Mouse (Mus musculus): ENCODE results near the gene Kmt2e. TPM values are rescaled to one million over a fixed set of nuclear protein-coding genes. Genes with fewer than 3 reads are reported as not detected.

Gene Kmt2e
- total RNA-seq (2014; rRNA removed): 19.1 and 23.2 TPM in 2 replicates
- polyA plus RNA-seq (2012; rRNA removed): 5.5 and 8.1 TPM in 2 replicates

DNA sequence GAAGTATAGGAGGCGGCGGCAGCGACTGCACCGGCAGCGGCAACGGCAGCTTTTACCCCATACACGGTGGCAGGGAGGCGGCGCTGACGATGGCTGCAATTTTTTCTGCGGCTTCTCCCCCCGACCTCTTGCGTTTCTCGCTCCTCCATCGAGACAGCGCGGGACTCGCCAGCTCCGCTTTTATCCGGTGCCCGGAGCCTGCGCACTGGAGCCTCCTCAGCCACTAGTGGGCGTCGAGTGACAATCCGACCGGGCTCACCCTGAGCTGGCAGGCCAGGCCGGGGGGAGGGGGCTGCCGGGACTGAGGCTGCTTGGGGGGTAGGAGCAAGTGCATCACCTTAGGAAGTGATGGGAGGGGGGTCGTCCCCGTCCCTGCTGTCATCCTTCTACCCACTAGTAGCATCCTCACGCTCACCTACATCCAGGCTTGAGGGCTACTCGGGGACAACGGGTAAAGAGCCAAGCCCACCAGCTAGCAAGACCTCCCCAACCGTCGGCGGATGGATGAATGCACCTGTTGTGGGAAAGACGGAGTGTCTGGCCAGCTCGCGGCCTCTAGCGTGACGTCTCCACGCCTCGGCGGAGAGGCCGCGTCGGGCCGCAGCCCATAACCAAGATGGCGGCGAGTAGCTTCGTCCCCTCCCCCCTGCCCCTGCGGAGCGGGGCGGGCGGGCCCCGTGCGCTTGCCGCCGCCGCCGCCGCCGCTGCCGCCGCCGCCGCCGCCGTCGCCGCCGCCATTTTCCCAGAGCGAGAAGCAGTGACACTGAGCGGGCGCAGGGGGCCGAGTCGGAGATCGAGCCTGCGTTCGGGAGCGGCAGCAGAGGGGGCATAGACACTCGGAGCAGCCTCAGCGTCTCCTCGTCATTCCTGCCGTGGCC lies at the start of gene Kmt2e:
Gene Kmt2e, plus strand, starts transcription at position 722 of the 878 bp plus-strand sequence.
- TF ChIP-seq POLR2A (IDR thresholded peaks at IDR 0.05; ENCODE audit: extremely low read depth, insufficient read depth, low read length): peak; percentile 81
- TF ChIP-seq CTCF (IDR thresholded peaks at IDR 0.05; ENCODE audit: low read depth, low read length): peak; percentile 62
- Histone ChIP-seq H3K4me1 (ENCODE audit: control insufficient read depth, insufficient read depth, low read length) (peaks cover 4% of the 10 kb centered on the region; the same call in 1 of the 2 replicates), H3K79me2 (ENCODE audit: control insufficient read depth, insufficient read depth, low read length) (peaks cover 15% of the 10 kb centered on the region), H3K36me3 (ENCODE audit: control insufficient read depth, insufficient read depth, low read length) (no peaks in the 10 kb centered on the region), H3K27me3 (ENCODE audit: control insufficient read depth, insufficient read depth, low read length) (no peaks in the 10 kb centered on the region), H3K4me3 (ENCODE audit: insufficient read depth, low read depth, low read length) (peak within 1 kb of the TSS; percentile 82), H3K9ac (ENCODE audit: low read depth, low read length) (peak within 1 kb of the TSS; percentile 97), H3K27ac (replicated peaks; ENCODE audit: insufficient read depth, low read depth, low read length) (peak within 1 kb of the TSS; percentile 99)
- DNase-seq (ENCODE audit: extremely low read depth, low read depth, low spot score): peak; percentile 71
- under 1% methylated on average over 84 of the region's 85 CpGs for WGBS

DNA sequence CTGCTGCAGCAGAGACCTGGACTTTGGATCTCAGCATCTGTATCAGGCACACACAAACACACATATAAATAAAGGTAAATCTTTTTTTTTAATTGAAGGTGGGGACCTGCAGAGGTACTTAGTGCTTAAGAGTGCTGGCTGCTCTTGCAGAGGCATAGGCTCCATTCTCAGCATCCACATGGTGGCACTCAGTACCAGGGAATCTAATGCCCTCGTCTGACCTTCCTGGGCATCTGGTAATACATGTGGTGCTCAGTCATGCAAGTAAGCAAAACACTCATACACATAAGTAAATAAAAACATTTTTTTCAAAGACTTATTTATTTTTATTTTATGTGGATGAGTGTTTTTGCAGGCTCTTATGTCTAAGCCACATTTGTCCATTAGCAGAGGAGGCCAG lies 49.1 kb upstream of the Kmt2e start:
- no peak overlapping the region for H3K9ac ChIP-seq (ENCODE audit: low read depth, low read length)
- peak; percentile 38 for TF ChIP-seq CTCF (IDR thresholded peaks at IDR 0.05; ENCODE audit: low read depth, low read length)
- TF ChIP-seq POLR2A (IDR thresholded peaks at IDR 0.05; ENCODE audit: extremely low read depth, insufficient read depth, low read length): no peak
- H3K4me1 ChIP-seq (ENCODE audit: control insufficient read depth, insufficient read depth, low read length): no peaks in the 10 kb centered on the region; the same call in 1 of the 2 replicates
- H3K79me2 ChIP-seq (ENCODE audit: control insufficient read depth, insufficient read depth, low read length): no peaks in the 10 kb centered on the region
- H3K27me3 ChIP-seq (ENCODE audit: control insufficient read depth, insufficient read depth, low read length): no peaks in the 10 kb centered on the region
- H3K27ac ChIP-seq (replicated peaks; ENCODE audit: insufficient read depth, low read depth, low read length): no peak overlapping the region
- no peaks in the 10 kb centered on the region for H3K36me3 ChIP-seq (ENCODE audit: control insufficient read depth, insufficient read depth, low read length)
- no peak overlapping the region for H3K4me3 ChIP-seq (ENCODE audit: insufficient read depth, low read depth, low read length)
- WGBS: 74% methylated on average over 1 of the region's 1 CpGs
- DNase-seq (ENCODE audit: extremely low read depth, low read depth, low spot score): no peak

DNA sequence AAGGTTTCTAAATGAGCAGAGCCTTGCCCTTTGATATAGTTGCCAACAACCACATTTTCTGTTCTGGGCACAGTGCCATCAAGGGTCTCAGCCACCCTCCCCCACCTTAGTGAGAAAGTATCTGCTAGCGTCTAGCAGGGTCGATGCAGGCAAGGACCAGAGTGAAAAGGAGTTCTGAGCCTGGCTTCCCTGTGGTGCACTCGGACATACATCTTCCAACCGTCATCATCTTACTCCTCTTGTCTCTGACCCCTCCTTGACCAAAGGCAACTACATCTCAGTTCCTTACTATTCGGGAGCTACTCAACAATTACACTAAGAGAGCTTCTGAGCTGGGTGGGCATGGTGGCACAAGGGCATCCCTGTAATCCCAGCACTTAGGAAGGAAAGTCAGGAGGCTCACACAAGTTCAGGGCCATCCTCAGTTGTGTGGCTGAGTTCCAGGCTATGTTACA lies 48.5 kb upstream of the Kmt2e start:
- no peak for DNase-seq (ENCODE audit: extremely low read depth, low read depth, low spot score)
- Histone ChIP-seq H3K4me3 (ENCODE audit: insufficient read depth, low read depth, low read length) (no peak overlapping the region), H3K4me1 (ENCODE audit: control insufficient read depth, insufficient read depth, low read length) (no peaks in the 10 kb centered on the region; the same call in 1 of the 2 replicates), H3K79me2 (ENCODE audit: control insufficient read depth, insufficient read depth, low read length) (no peaks in the 10 kb centered on the region), H3K9ac (ENCODE audit: low read depth, low read length) (no peak overlapping the region), H3K36me3 (ENCODE audit: control insufficient read depth, insufficient read depth, low read length) (no peaks in the 10 kb centered on the region), H3K27me3 (ENCODE audit: control insufficient read depth, insufficient read depth, low read length) (no peaks in the 10 kb centered on the region), H3K27ac (replicated peaks; ENCODE audit: insufficient read depth, low read depth, low read length) (no peak overlapping the region)
- WGBS: 81% methylated on average over 5 of the region's 5 CpGs
- TF ChIP-seq CTCF (IDR thresholded peaks at IDR 0.05; ENCODE audit: low read depth, low read length) (no peak), POLR2A (IDR thresholded peaks at IDR 0.05; ENCODE audit: extremely low read depth, insufficient read depth, low read length) (no peak)

DNA sequence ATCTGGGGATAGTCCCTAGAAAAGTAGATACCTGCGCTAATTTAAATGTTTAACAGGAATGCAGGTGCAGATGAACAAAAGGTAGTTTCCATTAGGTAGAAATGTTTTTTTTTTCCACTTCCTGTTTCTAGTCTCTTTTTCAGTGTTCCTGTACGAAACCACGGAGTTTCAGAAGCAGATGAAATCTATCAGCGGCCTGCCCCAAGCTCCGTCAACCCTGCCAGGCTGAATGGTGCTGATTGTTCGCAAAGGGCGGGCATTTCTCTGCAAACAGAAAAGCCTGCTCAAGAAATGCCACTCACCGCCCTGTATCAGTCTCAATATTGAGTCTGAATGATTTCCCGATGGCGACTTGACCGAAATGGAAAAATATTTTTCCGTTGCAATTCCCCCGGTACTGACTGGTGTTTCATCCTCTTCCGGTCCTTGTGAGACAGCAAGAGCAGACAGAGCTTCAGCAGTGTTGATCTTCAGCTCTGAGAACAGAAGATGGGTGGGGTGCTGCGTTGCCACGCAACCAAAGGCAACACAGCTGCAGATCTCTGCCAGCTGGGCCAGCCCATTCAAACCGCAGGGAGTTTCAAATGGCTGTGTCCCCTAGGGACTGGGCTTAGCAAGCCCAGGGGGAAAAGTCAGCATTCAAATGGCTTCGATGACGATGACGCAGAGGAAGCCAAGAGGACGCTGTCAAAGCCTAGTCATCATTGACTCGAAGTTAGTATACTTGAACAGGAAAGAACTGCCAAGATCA lies 47.5 kb upstream of the Kmt2e start:
- no peaks in the 10 kb centered on the region for H3K27me3 ChIP-seq (ENCODE audit: control insufficient read depth, insufficient read depth, low read length)
- H3K4me3 ChIP-seq (ENCODE audit: insufficient read depth, low read depth, low read length): no peak overlapping the region
- peak overlapping the region; percentile 29; the same call in 1 of the 2 replicates for H3K27ac ChIP-seq (replicated peaks; ENCODE audit: insufficient read depth, low read depth, low read length)
- H3K36me3 ChIP-seq (ENCODE audit: control insufficient read depth, insufficient read depth, low read length): no peaks in the 10 kb centered on the region
- DNase-seq (ENCODE audit: extremely low read depth, low read depth, low spot score): peak; percentile 49
- H3K9ac ChIP-seq (ENCODE audit: low read depth, low read length): no peak overlapping the region; the same call in 1 of the 2 replicates
- 5% methylated on average over 22 of the region's 22 CpGs for WGBS
- no peaks in the 10 kb centered on the region; the same call in 1 of the 2 replicates for H3K4me1 ChIP-seq (ENCODE audit: control insufficient read depth, insufficient read depth, low read length)
- TF ChIP-seq POLR2A (IDR thresholded peaks at IDR 0.05; ENCODE audit: extremely low read depth, insufficient read depth, low read length) (no peak), CTCF (IDR thresholded peaks at IDR 0.05; ENCODE audit: low read depth, low read length) (no peak)
- no peaks in the 10 kb centered on the region for H3K79me2 ChIP-seq (ENCODE audit: control insufficient read depth, insufficient read depth, low read length)

DNA sequence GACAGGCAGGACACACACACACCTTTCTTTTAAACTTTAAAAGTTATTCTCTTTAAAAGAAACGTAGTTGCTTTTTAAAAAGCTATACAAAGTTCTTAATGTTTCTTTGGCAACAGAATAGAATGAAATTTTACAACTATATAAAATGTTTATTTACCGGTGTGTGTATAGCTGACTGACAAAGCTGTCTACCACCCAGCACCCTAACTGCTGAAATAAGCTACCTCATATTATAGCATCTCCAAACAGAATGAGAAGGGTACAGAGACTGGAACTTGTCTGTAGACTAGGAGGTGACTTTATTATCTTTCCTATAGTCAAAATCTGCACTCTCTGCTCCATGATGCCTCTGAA lies 47.0 kb upstream of the Kmt2e start:
- Histone ChIP-seq H3K36me3 (ENCODE audit: control insufficient read depth, insufficient read depth, low read length) (no peaks in the 10 kb centered on the region), H3K9ac (ENCODE audit: low read depth, low read length) (no peak overlapping the region), H3K27ac (replicated peaks; ENCODE audit: insufficient read depth, low read depth, low read length) (no peak overlapping the region), H3K79me2 (ENCODE audit: control insufficient read depth, insufficient read depth, low read length) (no peaks in the 10 kb centered on the region), H3K4me3 (ENCODE audit: insufficient read depth, low read depth, low read length) (no peak overlapping the region), H3K27me3 (ENCODE audit: control insufficient read depth, insufficient read depth, low read length) (no peaks in the 10 kb centered on the region), H3K4me1 (ENCODE audit: control insufficient read depth, insufficient read depth, low read length) (no peaks in the 10 kb centered on the region; the same call in 1 of the 2 replicates)
- no peak for DNase-seq (ENCODE audit: extremely low read depth, low read depth, low spot score)
- no peak for TF ChIP-seq POLR2A (IDR thresholded peaks at IDR 0.05; ENCODE audit: extremely low read depth, insufficient read depth, low read length)
- TF ChIP-seq CTCF (IDR thresholded peaks at IDR 0.05; ENCODE audit: low read depth, low read length): no peak
- 55% methylated on average over 2 of the region's 2 CpGs for WGBS

Data from liver, adult 2 months (tissue).